Mouse (Mus musculus) gastrocnemius, adult 2 months (tissue): ENCODE data around the gene Mmgt2. TPM values are rescaled to one million over a fixed set of nuclear protein-coding genes. Genes with fewer than 3 reads are reported as not detected.
"Not testable (repeated sequence)": the region's sequence is repeated elsewhere in the genome, so short reads cannot be mapped to it uniquely, and the experiment has no call there.

Source experiments
- DNase-seq: peaks from one replicate; pipeline ENCODE4 v3.0.0; 2022
- H3K27ac ChIP-seq: fragments of 200-600 bp; 2 replicates; pipeline ENCODE4 v1.8.1; 2022; ENCODE audit warnings: mild to moderate bottlenecking
- H3K4me3 ChIP-seq: fragments of 200-600 bp; 2 replicates; pipeline ENCODE4 v1.8.1; 2022; ENCODE audit warnings: mild to moderate bottlenecking, moderate library complexity
- CTCF ChIP-seq: fragments of 200-600 bp; IDR thresholded peaks from 2 replicates; pipeline ENCODE4 v1.8.1; 2022; ENCODE audit warnings: antibody characterized with exemption, mild to moderate bottlenecking, moderate library complexity
- intact Hi-C: fragments of 180-260 bp; cut with DNase I; formaldehyde crosslinking; loops from one replicate; pipeline ENCODE4 v1.15.1; 2025
- total RNA-seq, 2 experiments: library from RNA; stranded (reverse); gene quantifications; 2 replicates each; pipeline ENCODE4 v1.2.3; 2021

The Mmgt2 gene
- total RNA-seq, 2 experiments from 2014 or later = 2.9 to 3.5 TPM

GRCm38 (mm10) chr11:62643681-62644363 is 4.6 kb upstream of the Mmgt2 start:
- no peak for DNase-seq
- Histone ChIP-seq H3K27ac (peak overlapping the region; percentile 87), H3K4me3 (no peak overlapping the region)
- intact Hi-C loops = no loop called here
- no peak for TF ChIP-seq CTCF

GRCm38 (mm10) chr11:62644602-62645336 is 3.7 kb upstream of the Mmgt2 start:
- no peak for TF ChIP-seq CTCF
- Histone ChIP-seq H3K27ac (peak overlapping the region; percentile 87), H3K4me3 (no peak overlapping the region)
- intact Hi-C loops = no loop called here
- DNase-seq = no peak

GRCm38 (mm10) chr11:62645337-62645675 is 3.2 kb upstream of the Mmgt2 start:
- H3K4me3 ChIP-seq = peak overlapping the region; percentile 87
- DNase-seq = no peak
- no peak for TF ChIP-seq CTCF
- peak overlapping the region; percentile 87 for H3K27ac ChIP-seq
- intact Hi-C loops = no loop called here

- peak overlapping the region; percentile 87 for H3K27ac ChIP-seq
- peak; percentile 65 for DNase-seq
- intact Hi-C loops = no loop called here
- H3K4me3 ChIP-seq = peak overlapping the region; percentile 87
- no peak for TF ChIP-seq CTCF
Measured at GRCm38 (mm10) chr11:62645732-62646494, 2.6 kb upstream of the Mmgt2 start.

GRCm38 (mm10) chr11:62646495-62646843 is 2.0 kb upstream of the Mmgt2 start:
- DNase-seq = no peak
- intact Hi-C loops = no loop called here
- peak overlapping the region; percentile 87 for H3K4me3 ChIP-seq
- no peak for TF ChIP-seq CTCF
- peak overlapping the region; percentile 87 for H3K27ac ChIP-seq

GRCm38 (mm10) chr11:62646958-62647515 is 1.4 kb upstream of the Mmgt2 start:
- H3K4me3 ChIP-seq = peak overlapping the region; percentile 87
- no peak for DNase-seq
- peak overlapping the region; percentile 87 for H3K27ac ChIP-seq
- intact Hi-C loops = no loop called here
- no peak for TF ChIP-seq CTCF

GRCm38 (mm10) chr11:62647661-62648590 is 538 bp upstream of the Mmgt2 start, which contains the start of gene Lrrc75a:
Gene Lrrc75a, minus strand, starts transcription at chr11:62648523.
- TF ChIP-seq CTCF = no peak
- intact Hi-C loops = loop anchor here (1.0 kb wide), 1 partner anchor 27 kb away; no protein-coding TSS in a partner anchor
- H3K4me3 ChIP-seq = peak within 1 kb of the TSS; percentile 87
- H3K27ac ChIP-seq = peak within 1 kb of the TSS; percentile 87
- DNase-seq = peak; percentile 76

- H3K27ac ChIP-seq, H3K4me3 ChIP-seq, DNase-seq: not testable (repeated sequence)
- intact Hi-C loops = loop anchor here (1.0 kb wide), 1 partner anchor 37 kb away; no protein-coding TSS in a partner anchor
Measured at GRCm38 (mm10) chr11:62649803-62650202, 1.3 kb downstream of the Mmgt2 start.

- TF ChIP-seq CTCF = no peak
- H3K27ac ChIP-seq = no peak overlapping the region
- no peak overlapping the region for H3K4me3 ChIP-seq
- intact Hi-C loops = no loop called here
- DNase-seq = no peak
Measured at GRCm38 (mm10) chr11:62651563-62651962, 3.1 kb downstream of the Mmgt2 start.

- DNase-seq = no peak
- no peak for TF ChIP-seq CTCF
- H3K27ac ChIP-seq = no peak overlapping the region
- intact Hi-C loops = no loop called here
- H3K4me3 ChIP-seq = no peak overlapping the region
Measured at GRCm38 (mm10) chr11:62652080-62652479, 3.6 kb downstream of the Mmgt2 start.

GRCm38 (mm10) chr11:62660885-62661284 is 12.4 kb downstream of the Mmgt2 start:
- Histone ChIP-seq H3K27ac (no peak overlapping the region), H3K4me3 (no peak overlapping the region)
- intact Hi-C loops = no loop called here
- DNase-seq = no peak
- no peak for TF ChIP-seq CTCF

- intact Hi-C loops = no loop called here
- TF ChIP-seq CTCF = no peak
- DNase-seq = no peak
- Histone ChIP-seq H3K27ac (no peak overlapping the region), H3K4me3 (no peak overlapping the region)
Measured at GRCm38 (mm10) chr11:62664250-62664649, 15.8 kb downstream of the Mmgt2 start.
